Mouse (Mus musculus) thymus, adult 2 months (tissue): ENCODE measurements around the gene Serpinb7.

ENCODE experiments used
- CTCF ChIP-seq: fragments of 200-500 bp; IDR thresholded peaks from 2 replicates; pipeline ENCODE4 v1.5.1; 2012; ENCODE audit warnings: mild to moderate bottlenecking, control low read depth, low read length, moderate library complexity, borderline replicate concordance; ENCODE audit not compliant: control insufficient read depth, poor library complexity, insufficient read depth; ENCODE audit errors: extremely low read depth
- POLR2A ChIP-seq: fragments of 200-500 bp; IDR thresholded peaks from 2 replicates; pipeline ENCODE4 v1.6.1; 2012; ENCODE audit warnings: mild to moderate bottlenecking, low read length, control low read depth, moderate library complexity; ENCODE audit not compliant: control insufficient read depth, poor library complexity, insufficient read depth; ENCODE audit errors: extremely low read depth

DNA sequence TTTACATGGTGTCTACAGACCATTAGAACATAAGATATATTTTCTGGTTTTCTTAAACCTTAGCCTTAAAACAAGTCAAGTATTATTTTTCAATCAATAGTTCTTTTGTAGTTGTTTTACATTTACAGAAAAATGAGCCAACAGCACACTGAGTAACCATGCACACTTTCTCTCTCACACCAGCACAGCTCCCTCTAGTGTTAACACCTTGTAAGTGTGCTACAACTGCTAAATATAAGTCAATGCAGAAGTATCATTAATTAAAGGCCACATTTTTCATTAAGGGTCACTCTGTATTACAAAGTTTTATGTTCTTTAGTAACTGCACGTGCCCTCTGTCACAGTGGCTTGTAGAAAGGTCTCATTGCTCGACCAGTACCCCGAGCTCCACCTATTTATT, 46.4 kb upstream of the Serpinb7 start:
- no peak for TF ChIP-seq CTCF
- no peak for TF ChIP-seq POLR2A
